Mouse (Mus musculus) limb, embryonic 11.5 days (tissue): ENCODE results near the gene Mrpl53. TPM values are rescaled to one million over a fixed set of nuclear protein-coding genes. Genes with fewer than 3 reads are reported as not detected.
"Not testable (repeated sequence)": the region's sequence is repeated elsewhere in the genome, so short reads cannot be mapped to it uniquely, and the experiment has no call there.

Source experiments
- ATAC-seq: fragments of 200-750 bp; cut with Nextera tagmentation; 2 replicates; pipeline ENCODE4 v1.8.0; 2017; ENCODE audit warnings: low read depth; ENCODE audit not compliant: insufficient number of reproducible peaks, low FRiP score, low TSS enrichment
- DNase-seq: peaks from one replicate; pipeline ENCODE4 v3.0.0-alpha.2; 2015; ENCODE audit warnings: low spot score
- H3K27ac ChIP-seq: fragments of 300-500 bp; sonication (generic); replicated peaks from 2 replicates; pipeline ENCODE4 v1.5.1; 2014; ENCODE audit warnings: low read depth, mild to moderate bottlenecking, low read length
- H3K27me3 ChIP-seq: fragments of 300-500 bp; sonication (generic); 2 replicates; pipeline ENCODE4 v1.6.1; 2014; ENCODE audit warnings: mild to moderate bottlenecking, low read length, mixed read lengths; ENCODE audit not compliant: control insufficient read depth, insufficient read depth
- H3K36me3 ChIP-seq: fragments of 300-500 bp; sonication (generic); 2 replicates; pipeline ENCODE4 v1.6.1; 2014; ENCODE audit warnings: mild to moderate bottlenecking, low read length, moderate library complexity, mixed read lengths; ENCODE audit not compliant: control insufficient read depth, insufficient read depth
- H3K4me1 ChIP-seq: fragments of 300-500 bp; sonication (generic); 2 replicates; pipeline ENCODE4 v1.6.1; 2014; ENCODE audit warnings: low read length, mixed read lengths; ENCODE audit not compliant: control insufficient read depth, insufficient read depth
- H3K4me2 ChIP-seq: fragments of 300-500 bp; sonication (generic); 2 replicates; pipeline ENCODE4 v1.6.1; 2014; ENCODE audit warnings: low read depth, mild to moderate bottlenecking, moderate library complexity; ENCODE audit not compliant: severe bottlenecking
- H3K4me3 ChIP-seq: fragments of 300-500 bp; sonication (generic); 2 replicates; pipeline ENCODE4 v1.5.1; 2014; ENCODE audit warnings: low read depth, low read length
- H3K9ac ChIP-seq: fragments of 300-500 bp; sonication (generic); 2 replicates; pipeline ENCODE4 v1.6.1; 2014; ENCODE audit warnings: mild to moderate bottlenecking, low read length
- H3K9me3 ChIP-seq: fragments of 300-500 bp; sonication (generic); 2 replicates; pipeline ENCODE4 v1.6.1; 2016; ENCODE audit warnings: low read length; ENCODE audit not compliant: control insufficient read depth
- WGBS: fragments of 180-500 bp; shearing (Covaris S2); extraction: QIAGEN DNeasy Blood & Tissue Kit; methylation state at CpG from one replicate; pipeline ENCODE4 v1.1.7; 2014; 5-methylcytosine and 5-hydroxymethylcytosine counted together
- microRNA counts: library from miRNA; unstranded; fragments of <30 nt; microRNA quantifications from one replicate; lab custom pipeline; 2016
- microRNA-seq: library from miRNA; unstranded; fragments of <30 nt; microRNA quantifications from one replicate; pipeline ENCODE4, GENCODE M21; 2016
- polyA plus RNA-seq: library from polyadenylated mRNA; unstranded; fragments of >200 nt; fragmentation: Nextera tagmentation; extraction: Ambion mirVana; gene quantifications from 2 replicates; pipeline ENCODE4 v1.2.1, GENCODE M21; 2014

Gene Mrpl53
- polyA plus RNA-seq, 1 experiment from 2014 or later = 141 TPM

- 0 out of 2 replicates have a peak, but pooled peaks have one; percentile 7 for ATAC-seq
- Histone ChIP-seq H3K4me1 (peaks cover 7% of the 10 kb centered on the region; the same call in 1 of the 2 replicates), H3K36me3 (peaks cover 2% of the 10 kb centered on the region; the same call in 1 of the 2 replicates), H3K9ac (peak overlapping the region; percentile 59), H3K9me3 (no peaks in the 10 kb centered on the region), H3K27ac (no peak overlapping the region), H3K4me2 (peak overlapping the region; percentile 86), H3K27me3 (peaks cover 6% of the 10 kb centered on the region), H3K4me3 (peak overlapping the region; percentile 54)
- no peak for DNase-seq
- 8% methylated on average over 23 of the region's 23 CpGs for WGBS
Observed at GRCm38 (mm10) chr6:83155552-83156238, 46.9 kb downstream of the Mrpl53 start.

DNA sequence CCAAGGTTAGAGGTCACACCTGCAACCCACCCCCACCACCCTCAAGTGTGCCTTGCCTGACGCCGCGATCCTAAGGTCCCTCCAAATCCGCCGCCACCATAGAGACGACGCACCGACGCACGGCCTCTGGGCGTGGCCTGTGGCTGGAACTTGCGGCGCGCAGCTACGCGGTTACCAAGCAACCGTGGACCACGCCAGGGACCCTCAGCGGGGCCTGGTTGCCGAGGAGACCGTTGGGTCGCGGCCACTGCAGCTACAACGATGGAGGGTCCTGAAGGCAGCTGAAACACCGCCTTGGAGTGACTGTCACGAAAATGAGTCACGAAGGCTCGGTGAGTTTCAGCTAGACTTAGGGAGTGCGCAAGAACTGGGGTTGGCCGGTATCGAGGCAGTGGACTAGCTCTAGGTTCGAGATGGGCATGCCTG lies 47.4 kb downstream of the Mrpl53 start, which contains the start of the genes Wdr54 and 1700003E16Rik:
Gene Wdr54 (minus strand): TSS at position 139 of the 426 bp plus-strand sequence.
Gene 1700003E16Rik (plus strand): TSS at position 146 of the 426 bp plus-strand sequence.
- DNase-seq = peak; percentile 91
- WGBS = 1% methylated on average over 32 of the region's 32 CpGs
- H3K4me3 ChIP-seq = peak within 1 kb of the TSS; percentile 54

GRCm38 (mm10) chr6:83159456-83159855 lies 50.6 kb downstream of the Mrpl53 start:
- 35% methylated on average over 3 of the region's 3 CpGs for WGBS
- peaks cover 21% of the 10 kb centered on the region for H3K4me1 ChIP-seq
- DNase-seq = peak; percentile 63
- H3K4me2 ChIP-seq, H3K4me3 ChIP-seq, H3K36me3 ChIP-seq, H3K27ac ChIP-seq, H3K9me3 ChIP-seq, ATAC-seq, H3K9ac ChIP-seq: not testable (repeated sequence)
- peaks cover 26% of the 10 kb centered on the region for H3K27me3 ChIP-seq

More for the DNA sequence above, 47.4 kb downstream of the Mrpl53 start, which contains the start of the genes Wdr54 and 1700003E16Rik:
- H3K27me3 ChIP-seq = peaks cover 11% of the 10 kb centered on the region
- H3K9me3 ChIP-seq = no peaks in the 10 kb centered on the region
- H3K36me3 ChIP-seq = peaks cover 2% of the 10 kb centered on the region; the same call in 1 of the 2 replicates
- peak within 1 kb of the TSS; percentile 86 for H3K4me2 ChIP-seq
- peak; percentile 87 for ATAC-seq
- peaks cover 10% of the 10 kb centered on the region; the same call in 1 of the 2 replicates for H3K4me1 ChIP-seq
- peak within 1 kb of the TSS; percentile 59 for H3K9ac ChIP-seq
- H3K27ac ChIP-seq = no peak within 1 kb of the TSS

MicroRNAs encoded within 50 kb of the gene (microRNA counts, 519-probe panel; counts per million panel counts)
- microRNA mmu-miR-3470a+mmu-miR-3470b (lab: Ali Mortazavi, UCI) = 1,363 counts per million, percentile 7 among the panel's probes with 10 or more counts

Small RNAs within 50 kb of the gene (microRNA-seq; reads per million reads assigned to microRNA genes)
- not detected for gene Mir3470a

Other genes with a start within 250 kb of the Mrpl53 start
- gene Sema4f, start 169.3 kb upstream of the Mrpl53 start, polyA plus RNA-seq = 1.1 and 1.2 TPM in 2 replicates
- 0.12 and 0.27 TPM in 2 replicates for gene M1ap, start 162.1 kb upstream of the Mrpl53 start, polyA plus RNA-seq
- 6.5 and 7.3 TPM in 2 replicates for gene Dok1, start 75.6 kb upstream of the Mrpl53 start, polyA plus RNA-seq
- gene Loxl3, start 74.9 kb upstream of the Mrpl53 start, polyA plus RNA-seq = 10.1 and 13.7 TPM in 2 replicates
- 122 and 123 TPM in 2 replicates for gene Aup1, start 54.5 kb upstream of the Mrpl53 start, polyA plus RNA-seq
- 28.7 and 33.2 TPM in 2 replicates for gene Htra2, start 53.8 kb upstream of the Mrpl53 start, polyA plus RNA-seq
- 0.35 and 0.88 TPM in 2 replicates for gene Dqx1, start 51.2 kb upstream of the Mrpl53 start, polyA plus RNA-seq
- gene Tlx2, start 38.7 kb upstream of the Mrpl53 start, polyA plus RNA-seq = 0.13 TPM in 1 of 2 replicates, not detected in the other
- gene Pcgf1, start 31.2 kb upstream of the Mrpl53 start, polyA plus RNA-seq = 44.3 and 47.0 TPM in 2 replicates
- 0.81 and 2.0 TPM in 2 replicates for gene Lbx2, start 22.7 kb upstream of the Mrpl53 start, polyA plus RNA-seq
- gene Ccdc142, start 7.4 kb upstream of the Mrpl53 start, polyA plus RNA-seq = 1.9 and 2.0 TPM in 2 replicates
- 2.3 and 2.4 TPM in 2 replicates for gene Gm42688, start 7.4 kb upstream of the Mrpl53 start, polyA plus RNA-seq
- 34.7 and 42.1 TPM in 2 replicates for gene Mogs, start 6.5 kb downstream of the Mrpl53 start, polyA plus RNA-seq
- gene Wbp1, start 12.5 kb downstream of the Mrpl53 start, polyA plus RNA-seq = 153 and 182 TPM in 2 replicates
- 20.8 and 21.7 TPM in 2 replicates for gene Ino80b, start 16.4 kb downstream of the Mrpl53 start, polyA plus RNA-seq
- 29.2 and 30.5 TPM in 2 replicates for gene Rtkn, start 26.4 kb downstream of the Mrpl53 start, polyA plus RNA-seq
- gene Wdr54, start 47.4 kb downstream of the Mrpl53 start, polyA plus RNA-seq = 11.5 and 13.7 TPM in 2 replicates
- 0.58 and 1.1 TPM in 2 replicates for gene 1700003E16Rik, start 47.4 kb downstream of the Mrpl53 start, polyA plus RNA-seq
- gene Dctn1, start 56.9 kb downstream of the Mrpl53 start, polyA plus RNA-seq = 70.4 and 71.4 TPM in 2 replicates
- gene Slc4a5, start 110.8 kb downstream of the Mrpl53 start, polyA plus RNA-seq = 0.16 and 0.47 TPM in 2 replicates
- 59.7 and 59.9 TPM in 2 replicates for gene Mthfd2, start 216.9 kb downstream of the Mrpl53 start, polyA plus RNA-seq
- gene Mob1a, start 217.0 kb downstream of the Mrpl53 start, polyA plus RNA-seq = 69.7 and 78.6 TPM in 2 replicates
- gene Bola3, start 240.1 kb downstream of the Mrpl53 start, polyA plus RNA-seq = 143 and 157 TPM in 2 replicates